Mouse (Mus musculus): ENCODE data around the gene Cds1.

DNA sequence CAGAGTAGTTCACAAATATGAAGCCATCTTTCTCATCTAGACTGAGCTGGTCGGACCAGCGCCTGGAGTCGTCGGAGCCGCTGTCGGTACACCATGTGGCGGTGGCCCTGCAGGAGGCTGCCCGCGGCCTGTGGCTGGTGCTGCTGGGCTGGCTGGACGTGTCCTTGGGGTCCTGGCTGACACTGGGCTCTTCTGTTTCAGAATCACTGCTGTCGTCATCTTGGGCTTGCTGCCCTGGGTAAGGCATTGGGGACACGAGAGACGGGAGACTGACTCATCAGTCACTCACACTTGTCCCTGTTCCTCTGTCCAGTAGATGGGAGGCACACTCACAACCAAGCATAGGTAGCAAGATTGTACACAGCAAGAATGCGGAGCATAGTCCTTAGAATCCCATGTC, 80.1 kb downstream of the Cds1 start:
- no peak for TF ChIP-seq CTCF (IDR thresholded peaks at IDR 0.05; ENCODE audit: low read depth)
- TF ChIP-seq EP300 (IDR thresholded peaks at IDR 0.05; ENCODE audit: low read depth) = no peak

All from liver, embryonic 14.5 days (tissue).